Mouse (Mus musculus) ES-E14 (cell line): ENCODE data around the gene Junb. TPM values are rescaled to one million over a fixed set of nuclear protein-coding genes. Genes with fewer than 3 reads are reported as not detected.

ENCODE experiments used
- DNase-seq: peaks from one replicate; pipeline ENCODE4 v3.0.0-alpha.2; 2013; ENCODE audit warnings: low read depth, low spot score
- H3K27ac ChIP-seq: 2 replicates; pipeline ENCODE4 v1.5.1; 2012; ENCODE audit warnings: low read depth, mild to moderate bottlenecking, low read length, moderate library complexity, mixed read lengths; ENCODE audit not compliant: poor library complexity, insufficient read depth, severe bottlenecking
- H3K36me3 ChIP-seq: 2 replicates; pipeline ENCODE4 v1.6.1; 2012; ENCODE audit warnings: mild to moderate bottlenecking, low read length, moderate library complexity, mixed read lengths; ENCODE audit not compliant: control insufficient read depth, poor library complexity, insufficient read depth, severe bottlenecking
- H3K4me1 ChIP-seq, 2 experiments: fragments of 150-350 bp in 1 of 2; sonication (generic) in 1 of 2; 2 replicates each; pipeline ENCODE4 v1.6.1; 2012; ENCODE audit warnings: low read length in 2 of 2, mild to moderate bottlenecking in 1 of 2, mixed read lengths in 1 of 2; ENCODE audit not compliant: control insufficient read depth in 2 of 2, insufficient read depth in 2 of 2, poor library complexity in 1 of 2
- H3K4me3 ChIP-seq, 2 experiments: fragments of 150-350 bp in 1 of 2; sonication (generic) in 1 of 2; 2 replicates each; pipeline ENCODE4 v1.5.1; 2012; ENCODE audit warnings: low read length in 2 of 2, low read depth in 1 of 2, mild to moderate bottlenecking in 1 of 2, mixed read lengths in 1 of 2; ENCODE audit not compliant: insufficient read depth in 1 of 2, poor library complexity in 1 of 2, severe bottlenecking in 1 of 2
- H3K9ac ChIP-seq: 2 replicates; pipeline ENCODE4 v1.6.1; 2012; ENCODE audit warnings: low read depth, mild to moderate bottlenecking, low read length, mixed read lengths; ENCODE audit not compliant: poor library complexity, insufficient read depth, severe bottlenecking
- H3K9me3 ChIP-seq: fragments of 150-350 bp; sonication (generic); 2 replicates; pipeline ENCODE4 v1.6.1; 2012; ENCODE audit warnings: low read depth, mild to moderate bottlenecking, low read length; ENCODE audit not compliant: control insufficient read depth, insufficient read depth
- CHD2 ChIP-seq: IDR thresholded peaks from 2 replicates; pipeline ENCODE4 v1.6.1; 2014; ENCODE audit warnings: mild to moderate bottlenecking, low read depth, low read length, inconsistent platforms
- HCFC1 ChIP-seq: IDR thresholded peaks from 2 replicates; pipeline ENCODE4 v1.6.1; 2012; ENCODE audit warnings: low read length, inconsistent platforms, borderline replicate concordance; ENCODE audit not compliant: insufficient read depth
- MAFK ChIP-seq: IDR thresholded peaks from 2 replicates; pipeline ENCODE4 v1.6.1; 2014; ENCODE audit warnings: mild to moderate bottlenecking, low read depth, low read length, inconsistent platforms; ENCODE audit not compliant: insufficient read depth
- ZC3H11A ChIP-seq: IDR thresholded peaks from 2 replicates; pipeline ENCODE4 v1.6.1; 2012; ENCODE audit warnings: low read depth, mild to moderate bottlenecking, inconsistent platforms, low read length, borderline replicate concordance
- ZNF384 ChIP-seq: IDR thresholded peaks from 2 replicates; pipeline ENCODE4 v1.6.1; 2012; ENCODE audit warnings: low read depth, low read length, inconsistent platforms
- in situ Hi-C, 2 experiments: fragments of 600-800 bp; cut with MboI; formaldehyde crosslinking; loops; one replicate each; pipeline ENCODE4 v1.15.1; 2025; ENCODE audit warnings: low sequenced_read_pairs in 2 of 2, inconsistent platforms in 1 of 2; ENCODE audit not compliant: unreplicated experiment in 2 of 2
- total RNA-seq: library from RNA; depleted of rRNA; stranded (reverse); fragments of 300-350 nt; gene quantifications from 2 replicates; pipeline ENCODE4 v1.2.3, GENCODE M21; 2012; rRNA removed

The Junb gene
- total RNA-seq, 1 experiment, result 57.6 TPM

DNA sequence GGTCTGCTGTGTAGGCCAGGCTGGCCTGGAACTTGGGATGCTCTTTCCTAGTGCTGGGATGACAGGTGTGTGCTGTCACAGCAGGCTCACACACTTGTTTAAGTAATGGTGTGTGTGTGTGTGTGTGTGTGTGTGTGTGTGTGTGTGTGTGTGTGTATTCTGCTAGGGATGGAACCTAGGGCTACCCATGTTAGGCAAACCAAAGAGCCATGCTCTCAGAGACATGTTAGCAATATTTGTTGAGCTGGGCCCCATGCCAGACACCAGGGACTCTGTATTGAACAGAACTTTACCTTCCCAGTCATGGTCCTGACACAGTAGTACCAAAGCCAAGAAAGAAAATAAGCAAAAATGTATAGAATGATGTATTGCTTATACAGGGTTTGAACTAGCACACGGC is 51.0 kb downstream of the Junb start:
- Histone ChIP-seq H3K9ac (no peak overlapping the region), H3K27ac (no peak overlapping the region), H3K9me3 (no peaks in the 10 kb centered on the region), H3K36me3 (no peaks in the 10 kb centered on the region), H3K4me3 (no peak overlapping the region), H3K4me1 (peaks cover 0 to 7% of the 10 kb centered on the region in 2 experiments; a peak in 1 of 4 replicates)
- TF ChIP-seq MAFK (no peak), ZNF384 (no peak), CHD2 (no peak), HCFC1 (no peak), ZC3H11A (no peak)
- DNase-seq, result no peak
- in situ Hi-C loops, result no loop called here

- Histone ChIP-seq H3K27ac (no peak overlapping the region), H3K9me3 (no peaks in the 10 kb centered on the region), H3K4me3 (no peak overlapping the region), H3K4me1 (peaks cover 0 to 7% of the 10 kb centered on the region in 2 experiments; a peak in 1 of 4 replicates), H3K9ac (no peak overlapping the region), H3K36me3 (peaks cover 9% of the 10 kb centered on the region)
- in situ Hi-C loops, result no loop called here
- DNase-seq, result no peak
- TF ChIP-seq ZC3H11A, result no peak
- TF ChIP-seq MAFK, result no peak
- no peak for TF ChIP-seq CHD2
- no peak for TF ChIP-seq ZNF384
- no peak for TF ChIP-seq HCFC1
These were observed 53.0 kb downstream of the Junb start for GRCm38 (mm10) chr8:84925557-84925956.

Other genes starting within 250 kb of the Junb start
- gene Nfix, start 178.4 kb downstream of the Junb start, total RNA-seq, result 0.58 and 0.89 TPM in 2 replicates
- gene Dand5, start 155.9 kb downstream of the Junb start, total RNA-seq, result 1.0 and 1.4 TPM in 2 replicates
- gene Gadd45gip1, start 147.2 kb downstream of the Junb start, total RNA-seq, result 24.7 and 30.8 TPM in 2 replicates
- gene Rad23a, start 138.1 kb downstream of the Junb start, total RNA-seq, result 76.7 and 76.8 TPM in 2 replicates
- gene Calr, start 131.8 kb downstream of the Junb start, total RNA-seq, result 1,121 and 1,357 TPM in 2 replicates
- 123 and 137 TPM in 2 replicates for gene Farsa, start 121.7 kb downstream of the Junb start, total RNA-seq
- gene Syce2, start 106.6 kb downstream of the Junb start, total RNA-seq, result 34.7 and 42.3 TPM in 2 replicates
- gene Gcdh, start 84.8 kb downstream of the Junb start, total RNA-seq, result 36.3 and 57.2 TPM in 2 replicates
- gene Klf1, start 76.8 kb downstream of the Junb start, total RNA-seq, result 0.31 and 0.53 TPM in 2 replicates
- 23.7 and 29.5 TPM in 2 replicates for gene Dnase2a, start 70.2 kb downstream of the Junb start, total RNA-seq
- gene Mast1, start 41.4 kb downstream of the Junb start, total RNA-seq, result 1.4 and 2.5 TPM in 2 replicates
- gene Rtbdn, start 31.7 kb downstream of the Junb start, total RNA-seq, result 0.13 TPM in 1 of 2 replicates, not detected in the other
- not detected in 2 replicates for gene Gm49661, start 9.3 kb downstream of the Junb start, total RNA-seq
- 259 and 328 TPM in 2 replicates for gene Prdx2, start 9.1 kb downstream of the Junb start, total RNA-seq
- 160 and 174 TPM in 2 replicates for gene Rnaseh2a, start 9.0 kb downstream of the Junb start, total RNA-seq
- gene Hook2, start 11.9 kb upstream of the Junb start, total RNA-seq, result 28.6 and 52.9 TPM in 2 replicates
- 0.22 and 0.48 TPM in 2 replicates for gene Best2, start 35.8 kb upstream of the Junb start, total RNA-seq
- gene Asna1, start 46.6 kb upstream of the Junb start, total RNA-seq, result 237 and 266 TPM in 2 replicates
- 161 and 181 TPM in 2 replicates for gene Trir, start 48.1 kb upstream of the Junb start, total RNA-seq
- gene Tnpo2, start 58.2 kb upstream of the Junb start, total RNA-seq, result 88.4 and 101 TPM in 2 replicates
- gene Fbxw9, start 81.3 kb upstream of the Junb start, total RNA-seq, result 49.3 and 86.0 TPM in 2 replicates
- gene Gm5741, start 89.3 kb upstream of the Junb start, total RNA-seq, result not detected in 2 replicates
- gene Dhps, start 93.0 kb upstream of the Junb start, total RNA-seq, result 54.1 and 63.1 TPM in 2 replicates
- gene Wdr83os, start 102.0 kb upstream of the Junb start, total RNA-seq, result 24.9 and 27.6 TPM in 2 replicates
- gene Wdr83, start 102.6 kb upstream of the Junb start, total RNA-seq, result 26.4 and 32.6 TPM in 2 replicates
- 40.2 and 78.2 TPM in 2 replicates for gene Man2b1, start 104.6 kb upstream of the Junb start, total RNA-seq
- gene Zfp791, start 144.4 kb upstream of the Junb start, total RNA-seq, result 0.58 and 1.0 TPM in 2 replicates
- gene Cks1brt, start 173.2 kb upstream of the Junb start, total RNA-seq, result not detected in 2 replicates
- gene Olfr371, start 247.3 kb upstream of the Junb start, total RNA-seq, result not detected in 2 replicates